In genomic region chr9:48030839-48031238, GRCm38 (mm10) we compare ENCODE assay signal across 32 mouse cellular contexts.
"Had no signal": no experiment of that assay in that cellular context is flagged by ENCODE, and none has a peak within 500 bp of the region (broad histone marks: within the 10 kb centered on the region; RNA-seq: fewer than 3 reads in every experiment).

No protein-coding gene starts in this region.

- H3K4me1 ChIP-seq: limb, embryonic 10.5 days; limb, embryonic 12.5 days; limb, embryonic 13.5 days; limb, embryonic 15.5 days; liver, embryonic 12.5 days; liver, embryonic 13.5 days; liver, embryonic 15.5 days; lung, embryonic 15.5 days; megakaryocyte, embryonic 14.5 days; midbrain, embryonic 10.5 days; midbrain, embryonic 12.5 days; midbrain, embryonic 13.5 days; midbrain, embryonic 15.5 days; neural tube, embryonic 12.5 days had no signal

- H3K27ac ChIP-seq: limb, embryonic 10.5 days; limb, embryonic 12.5 days; limb, embryonic 13.5 days; limb, embryonic 15.5 days; liver, embryonic 12.5 days; liver, embryonic 13.5 days; liver, embryonic 14.5 days; liver, embryonic 15.5 days; lung, embryonic 15.5 days; macrophage; midbrain, embryonic 10.5 days; midbrain, embryonic 12.5 days; midbrain, embryonic 13.5 days; midbrain, embryonic 15.5 days; neural tube, embryonic 12.5 days had no signal

- H3K9me3 ChIP-seq: limb, embryonic 10.5 days; limb, embryonic 12.5 days; limb, embryonic 13.5 days; limb, embryonic 15.5 days; liver, embryonic 12.5 days; liver, embryonic 13.5 days; liver, embryonic 15.5 days; lung, embryonic 15.5 days; midbrain, embryonic 10.5 days; midbrain, embryonic 12.5 days; midbrain, embryonic 13.5 days; midbrain, embryonic 15.5 days; neural tube, embryonic 12.5 days had no signal

- H3K36me3 ChIP-seq: limb, embryonic 10.5 days; limb, embryonic 12.5 days; limb, embryonic 13.5 days; limb, embryonic 15.5 days; liver, embryonic 12.5 days; liver, embryonic 13.5 days; liver, embryonic 15.5 days; lung, embryonic 15.5 days; midbrain, embryonic 10.5 days; midbrain, embryonic 12.5 days; midbrain, embryonic 13.5 days; midbrain, embryonic 15.5 days; neural tube, embryonic 12.5 days had no signal

- H3K27me3 ChIP-seq: limb, embryonic 12.5 days; limb, embryonic 13.5 days; limb, embryonic 15.5 days; liver, embryonic 12.5 days; liver, embryonic 13.5 days; liver, embryonic 15.5 days; lung, embryonic 15.5 days; megakaryocyte, embryonic 14.5 days; midbrain, embryonic 12.5 days; midbrain, embryonic 13.5 days; midbrain, embryonic 15.5 days; neural tube, embryonic 12.5 days had no signal

- DNase-seq: left cerebral cortex, postnatal 4 days; liver; liver, embryonic 13.5 days; liver, postnatal 0 days; lung, adult 18-20 months; lung, adult 2 months; lung, embryonic 14.5 days; lung, postnatal 10 days; lung, postnatal 14 days; lung, postnatal 36 days; lung, postnatal 4 days; midbrain, embryonic 14.5 days had no signal

- ATAC-seq: liver, embryonic 12.5 days; liver, postnatal 0 days; lung, postnatal 0 days; midbrain, embryonic 13.5 days; midbrain, embryonic 15.5 days; midbrain, embryonic 16.5 days had no signal

- H3K4me2 ChIP-seq: limb, embryonic 12.5 days; limb, embryonic 13.5 days; limb, embryonic 15.5 days; liver, embryonic 11.5 days; liver, embryonic 12.5 days; liver, embryonic 13.5 days; liver, embryonic 15.5 days; lung, embryonic 14.5 days; lung, embryonic 15.5 days; midbrain, embryonic 11.5 days; midbrain, embryonic 12.5 days; midbrain, embryonic 13.5 days; midbrain, embryonic 15.5 days; neural tube, embryonic 12.5 days had no signal

- H3K4me3 ChIP-seq: limb, embryonic 10.5 days; limb, embryonic 12.5 days; limb, embryonic 13.5 days; limb, embryonic 15.5 days; liver, embryonic 12.5 days; liver, embryonic 13.5 days; liver, embryonic 15.5 days; lung, embryonic 15.5 days; megakaryocyte, embryonic 14.5 days; midbrain, embryonic 10.5 days; midbrain, embryonic 12.5 days; midbrain, embryonic 13.5 days; midbrain, embryonic 15.5 days; myocyte; neural tube, embryonic 12.5 days had no signal

- H3K9ac ChIP-seq: limb, embryonic 12.5 days; limb, embryonic 13.5 days; limb, embryonic 15.5 days; liver, embryonic 12.5 days; liver, embryonic 13.5 days; liver, embryonic 14.5 days; liver, embryonic 15.5 days; liver, postnatal 0 days; lung, embryonic 14.5 days; lung, embryonic 15.5 days; midbrain, embryonic 12.5 days; midbrain, embryonic 13.5 days; midbrain, embryonic 15.5 days; neural tube, embryonic 12.5 days had no signal
